Mouse (Mus musculus) 416B (cell line): ENCODE data around the gene Atg7.

Experiments used
- DNase-seq: peaks from one replicate; pipeline ENCODE4 v3.0.0; 2011; ENCODE audit warnings: low read depth

Atg7 gene

DNA sequence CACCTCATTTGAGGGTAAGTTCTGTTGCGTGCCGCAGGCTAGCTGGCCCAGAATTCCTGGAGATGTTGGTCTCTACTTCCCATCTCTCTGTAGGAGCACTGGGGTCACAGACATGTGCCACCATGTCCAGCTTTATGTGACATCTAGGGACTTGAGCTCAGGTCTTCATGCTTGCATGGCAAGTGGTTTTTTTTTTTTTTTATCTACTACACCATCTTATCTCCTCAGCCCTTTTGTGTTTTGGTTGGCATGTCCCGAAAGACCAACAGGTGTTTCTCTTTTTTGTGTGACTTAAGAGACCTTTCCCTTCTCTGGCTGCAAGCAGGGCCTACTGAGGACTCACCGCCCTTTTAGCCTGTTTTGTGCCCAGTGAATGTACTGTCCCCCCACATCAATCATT lies 213.6 kb downstream of the Atg7 start:
- DNase-seq = no peak

DNA sequence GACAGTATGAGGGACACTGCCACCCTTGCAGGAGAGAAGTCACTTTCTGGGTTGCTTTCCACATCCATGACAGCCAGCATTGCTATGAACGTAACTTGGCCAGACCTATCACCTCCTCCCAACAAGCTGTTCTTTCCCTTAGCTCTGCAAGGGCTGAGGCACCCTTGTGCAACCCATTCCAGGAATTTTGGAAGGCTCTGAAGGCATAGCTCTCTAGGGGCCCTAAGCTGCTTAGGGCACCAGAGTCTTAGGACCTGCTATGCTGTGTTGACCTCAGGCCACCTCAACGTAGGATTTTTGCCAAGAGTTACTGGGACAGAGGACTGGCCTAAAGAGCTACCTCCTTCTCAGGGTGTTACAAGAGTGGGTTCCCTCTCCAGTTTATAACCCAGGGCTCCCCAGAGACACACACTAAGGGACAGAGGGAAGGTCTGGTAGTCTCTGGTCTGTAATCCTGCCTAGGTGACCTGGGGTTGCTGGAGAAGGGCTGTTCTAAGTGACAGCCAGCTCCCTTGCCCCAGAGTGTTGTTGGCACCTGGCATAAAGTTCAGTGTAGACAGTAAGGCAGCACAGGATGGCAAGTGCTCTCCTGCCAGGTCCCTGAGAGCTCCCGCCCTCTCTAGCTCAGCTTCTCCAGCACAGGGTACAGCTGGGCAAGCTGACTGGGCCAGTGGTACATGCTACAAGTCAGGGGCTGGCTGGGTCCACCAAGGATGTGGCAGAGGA lies 215.3 kb downstream of the Atg7 start:
- DNase-seq = no peak

DNA sequence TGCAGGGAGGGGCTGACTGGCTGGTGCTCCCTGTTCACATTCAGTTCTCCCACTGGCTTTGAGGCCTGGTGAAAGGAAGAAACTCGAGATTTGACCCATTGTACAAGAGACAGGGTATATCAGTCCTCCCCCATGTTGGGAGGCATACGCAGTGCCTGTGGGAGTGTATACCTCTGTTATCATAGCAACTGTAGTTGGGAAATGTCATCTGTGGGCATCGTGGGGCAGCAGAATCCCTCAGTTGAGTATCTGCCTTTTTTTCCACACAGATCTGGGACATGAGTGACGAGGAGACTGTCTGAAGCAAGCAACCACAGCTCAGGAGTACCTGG lies 215.8 kb downstream of the Atg7 start:
- DNase-seq = no peak

DNA sequence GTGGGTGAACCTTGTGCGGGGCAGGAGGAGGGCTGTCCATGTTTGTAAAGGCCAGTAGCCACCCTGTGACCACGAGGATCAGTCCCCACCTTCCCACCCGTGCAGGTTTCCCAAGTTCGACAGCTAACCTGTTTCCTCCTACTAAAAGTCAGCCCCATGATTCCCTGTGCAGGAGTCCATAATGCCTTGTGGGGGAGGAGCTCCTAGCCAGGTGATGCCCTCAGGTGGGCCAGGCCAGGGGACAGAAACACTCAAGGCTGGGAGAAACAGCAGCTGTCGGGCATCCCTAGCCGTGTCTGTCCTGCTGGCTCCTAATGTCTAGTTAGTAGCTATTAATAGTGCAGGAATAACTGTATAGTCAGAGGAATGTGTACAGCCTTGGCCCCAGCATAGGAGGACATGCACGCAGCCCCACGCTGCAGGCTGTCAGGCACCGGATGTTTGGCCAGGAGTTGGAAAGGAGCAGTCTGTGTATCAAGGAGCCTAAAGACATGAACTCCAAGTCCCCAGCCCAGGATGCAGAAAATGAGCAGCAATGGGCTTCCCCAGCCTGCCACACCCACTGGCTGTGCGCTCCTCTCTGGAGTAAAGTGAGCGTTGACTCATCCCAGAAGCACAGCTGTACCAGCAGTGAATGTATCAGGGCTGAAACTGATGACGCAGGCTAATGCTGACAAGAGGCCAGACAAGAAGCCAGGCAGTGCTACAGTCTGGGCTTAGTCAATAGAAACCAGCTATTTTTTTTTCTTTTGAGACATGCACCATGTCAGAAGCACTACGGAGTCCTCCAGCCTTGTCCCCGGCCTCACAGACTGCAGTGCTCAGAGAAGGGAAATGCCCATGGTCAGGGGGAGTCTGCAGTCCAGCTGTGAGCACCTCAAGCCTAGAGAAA lies 218.0 kb downstream of the Atg7 start:
- no peak for DNase-seq

DNA sequence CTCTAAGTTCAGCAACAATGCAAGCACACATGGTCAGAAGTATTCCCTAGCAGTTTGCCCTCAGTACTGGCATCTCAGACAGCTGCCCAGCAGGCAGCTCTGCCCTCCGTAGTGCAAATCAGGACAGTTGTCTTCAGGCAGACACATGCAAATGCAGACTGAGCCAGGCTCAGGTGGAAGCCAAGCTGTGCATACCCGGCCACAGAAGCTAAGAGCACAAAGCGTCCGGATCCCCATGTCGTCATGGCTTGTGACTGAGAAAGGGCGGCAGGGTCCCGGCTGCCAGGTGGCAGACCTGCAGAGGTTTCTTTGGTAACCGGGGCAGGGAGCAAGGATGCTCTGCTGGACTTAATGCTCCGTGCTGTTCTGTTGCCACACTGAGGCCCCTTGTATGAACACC lies 218.7 kb downstream of the Atg7 start:
- DNase-seq = no peak

DNA sequence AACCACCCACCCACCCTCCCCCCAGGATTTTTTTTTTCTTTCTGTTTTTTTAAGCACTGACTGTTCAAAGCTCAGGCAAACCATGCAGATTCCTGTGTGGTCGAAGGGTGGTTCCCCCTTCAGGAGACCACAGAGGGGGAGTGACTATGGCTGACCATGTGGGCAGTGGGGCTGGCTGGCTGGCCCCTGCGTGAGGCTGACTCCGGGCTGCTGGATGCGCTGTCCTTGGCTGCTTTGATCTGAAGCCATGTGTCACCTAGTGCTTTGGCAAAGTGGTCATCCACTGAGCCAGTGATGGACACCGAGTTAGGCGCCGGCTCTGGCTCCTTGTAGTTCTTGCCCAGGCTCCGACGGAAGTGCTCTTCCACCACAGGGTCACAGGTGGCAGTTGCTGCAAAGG lies 219.1 kb downstream of the Atg7 start:
- no peak for DNase-seq

DNA sequence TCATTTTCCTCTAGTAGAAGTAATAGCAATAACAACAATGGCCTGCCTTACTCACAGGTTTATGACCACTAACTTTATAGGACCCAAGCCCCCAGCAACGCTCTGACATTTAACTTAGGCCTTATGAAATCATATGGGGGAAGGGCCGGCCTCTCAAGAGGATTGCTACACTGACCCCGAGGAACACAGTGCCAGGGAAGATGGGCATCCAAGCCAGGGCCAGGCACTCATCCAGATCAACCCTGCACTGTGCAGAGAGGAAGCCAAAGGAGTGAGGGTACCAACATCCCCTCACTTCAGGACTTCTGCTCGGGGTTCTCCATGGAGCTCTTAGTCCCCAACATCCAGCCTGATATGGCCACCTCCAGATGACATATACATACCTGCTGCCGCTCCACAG lies 220.6 kb downstream of the Atg7 start:
- no peak for DNase-seq

DNA sequence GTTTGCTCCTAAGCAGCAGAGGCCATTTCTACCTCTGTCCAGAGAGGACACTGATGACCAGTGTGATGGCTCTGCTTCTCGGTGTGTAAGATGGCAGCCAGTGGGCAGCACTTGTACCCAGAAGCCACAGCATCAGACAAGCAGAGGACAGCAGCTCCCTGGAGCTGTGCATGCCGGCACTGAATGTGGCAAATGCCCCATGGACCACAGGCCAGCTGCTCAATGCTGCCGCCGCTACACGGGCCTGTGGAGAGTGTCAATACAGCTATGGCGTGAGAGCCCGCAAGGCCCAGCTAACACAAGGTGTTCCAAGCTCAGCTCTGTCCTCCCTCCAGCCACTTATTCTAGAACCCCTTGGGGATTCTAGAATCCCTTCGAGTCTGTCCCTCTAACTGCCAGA lies 221.5 kb downstream of the Atg7 start:
- DNase-seq = no peak

DNA sequence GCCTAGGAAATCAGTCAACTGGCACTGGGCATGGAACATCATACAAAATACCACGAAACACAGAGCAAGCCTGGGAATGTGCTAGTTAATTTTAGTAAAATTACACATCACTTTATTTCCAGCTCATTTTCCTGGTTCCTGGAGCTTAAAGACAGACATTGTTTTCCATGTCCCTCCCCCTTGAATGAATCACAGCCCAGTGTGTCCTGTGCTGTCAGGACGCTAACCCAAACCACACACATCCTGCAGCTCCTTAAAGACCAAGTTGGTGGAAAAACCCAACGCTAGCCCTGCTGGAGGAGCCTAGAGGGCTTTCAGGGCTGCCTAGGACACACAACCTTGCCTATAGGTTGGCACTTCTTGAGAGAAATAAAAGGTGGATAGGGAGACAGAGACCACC lies 223.2 kb downstream of the Atg7 start:
- peak; percentile 48 for DNase-seq

DNA sequence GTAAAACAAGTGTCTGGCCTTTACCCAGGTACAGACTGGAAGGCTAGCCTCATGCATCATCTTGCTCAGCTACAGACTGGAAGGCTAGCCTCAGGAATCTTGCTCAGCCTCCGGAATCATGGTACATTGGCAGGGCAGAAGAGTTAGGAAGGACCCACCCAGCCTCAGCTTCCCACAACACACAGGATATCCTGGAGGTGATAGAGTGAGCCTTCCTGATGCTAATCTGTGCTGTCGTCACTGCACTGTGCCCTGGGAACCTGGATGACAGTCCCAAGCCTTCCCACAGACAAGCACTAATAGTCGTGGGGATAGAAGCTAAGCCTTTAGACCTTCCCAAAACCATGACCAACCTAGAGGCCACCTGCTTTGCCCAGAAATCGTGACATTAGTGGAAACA lies 223.7 kb downstream of the Atg7 start:
- no peak for DNase-seq

DNA sequence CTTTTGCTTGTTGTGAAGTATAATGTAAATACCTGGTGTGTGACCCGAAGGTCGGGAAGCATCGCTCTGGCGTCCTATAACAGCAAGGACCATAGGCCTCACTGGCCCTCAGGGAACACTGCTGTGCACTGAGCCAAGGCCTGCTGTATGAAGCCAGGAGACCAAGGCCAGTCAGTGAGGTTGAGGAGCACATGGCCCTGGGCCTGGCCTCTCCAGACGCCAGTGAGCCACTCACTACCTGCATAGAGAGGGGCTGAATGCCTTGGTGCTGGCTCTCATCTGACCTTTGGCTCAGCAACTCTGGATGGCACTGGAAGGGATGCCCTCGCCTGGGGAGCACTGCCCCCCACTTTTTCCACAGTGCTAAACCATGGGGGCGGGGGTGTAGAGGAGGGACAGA lies 225.8 kb downstream of the Atg7 start:
- no peak for DNase-seq

DNA sequence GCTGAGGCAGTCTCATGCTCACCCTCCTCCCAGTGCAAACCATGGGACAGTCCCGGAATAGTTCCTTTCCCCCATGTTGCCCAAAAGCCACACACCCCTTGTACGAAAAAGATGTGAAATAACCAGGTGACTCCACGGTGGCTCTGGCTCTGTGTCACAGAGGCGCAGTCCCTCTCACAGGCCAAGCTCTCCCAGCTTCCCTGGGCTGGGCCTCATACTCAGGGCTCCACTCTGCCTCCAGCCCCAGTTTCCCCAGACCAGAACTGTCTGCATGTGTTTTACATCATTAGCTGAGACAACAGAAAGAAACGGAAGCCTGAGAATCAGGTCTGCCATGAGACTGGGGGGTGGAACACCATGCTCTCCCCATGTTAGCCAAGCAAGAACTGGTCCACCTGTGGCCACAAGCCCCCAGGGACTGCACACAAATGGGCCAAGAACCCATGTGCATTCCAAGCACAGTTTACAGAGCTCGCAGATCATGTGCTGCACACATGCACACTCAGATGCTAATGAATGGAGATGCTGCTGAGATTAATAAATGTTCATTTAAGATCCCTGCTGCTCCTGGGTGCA lies 226.7 kb downstream of the Atg7 start:
- no peak for DNase-seq

DNA sequence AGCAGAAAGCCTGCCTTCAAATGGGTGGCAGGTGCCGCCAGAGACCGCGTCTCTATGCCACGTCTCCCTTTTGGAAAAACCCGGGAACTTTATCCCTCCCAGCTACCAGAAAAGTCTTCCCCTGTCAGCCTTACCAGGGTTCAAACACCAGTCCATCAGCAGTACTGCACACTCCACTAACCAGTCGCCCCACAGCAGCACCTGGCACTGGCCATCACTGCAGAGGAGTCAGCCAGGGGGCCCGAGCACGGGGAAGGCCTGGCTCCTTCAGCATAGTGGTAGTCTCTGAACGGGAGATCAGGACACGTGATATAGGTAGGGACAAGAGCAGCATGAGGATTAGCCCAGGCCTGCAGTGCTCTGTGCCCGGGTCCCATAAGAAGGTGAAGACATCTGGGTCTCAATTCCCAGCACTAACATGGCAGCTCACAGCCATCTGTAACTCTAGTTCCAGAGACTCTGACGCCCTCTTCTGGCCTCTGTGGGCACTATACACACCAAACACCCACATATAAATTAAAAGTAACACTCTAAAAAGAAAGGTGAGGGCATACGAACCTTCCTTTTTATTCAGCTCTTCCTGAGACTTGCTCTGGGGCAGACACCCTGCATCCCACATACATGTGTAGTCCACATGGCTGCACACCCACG lies 228.2 kb downstream of the Atg7 start:
- DNase-seq = no peak

DNA sequence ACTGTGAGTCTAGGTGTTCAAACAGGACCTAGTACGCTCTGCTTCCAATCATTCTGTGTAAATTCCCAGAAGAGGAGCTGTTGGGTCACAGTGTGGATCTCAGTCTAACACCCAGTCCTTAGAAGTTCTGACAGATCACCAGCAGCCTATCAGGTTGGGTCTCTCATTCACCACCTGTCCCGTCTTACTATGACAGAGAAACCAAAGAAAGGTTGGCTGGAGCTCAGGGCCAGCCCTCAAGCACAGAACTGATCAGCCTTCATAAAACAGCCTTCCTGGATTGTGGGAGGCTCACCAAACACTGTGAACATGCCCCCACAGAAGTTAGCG lies 230.9 kb downstream of the Atg7 start:
- no peak for DNase-seq

DNA sequence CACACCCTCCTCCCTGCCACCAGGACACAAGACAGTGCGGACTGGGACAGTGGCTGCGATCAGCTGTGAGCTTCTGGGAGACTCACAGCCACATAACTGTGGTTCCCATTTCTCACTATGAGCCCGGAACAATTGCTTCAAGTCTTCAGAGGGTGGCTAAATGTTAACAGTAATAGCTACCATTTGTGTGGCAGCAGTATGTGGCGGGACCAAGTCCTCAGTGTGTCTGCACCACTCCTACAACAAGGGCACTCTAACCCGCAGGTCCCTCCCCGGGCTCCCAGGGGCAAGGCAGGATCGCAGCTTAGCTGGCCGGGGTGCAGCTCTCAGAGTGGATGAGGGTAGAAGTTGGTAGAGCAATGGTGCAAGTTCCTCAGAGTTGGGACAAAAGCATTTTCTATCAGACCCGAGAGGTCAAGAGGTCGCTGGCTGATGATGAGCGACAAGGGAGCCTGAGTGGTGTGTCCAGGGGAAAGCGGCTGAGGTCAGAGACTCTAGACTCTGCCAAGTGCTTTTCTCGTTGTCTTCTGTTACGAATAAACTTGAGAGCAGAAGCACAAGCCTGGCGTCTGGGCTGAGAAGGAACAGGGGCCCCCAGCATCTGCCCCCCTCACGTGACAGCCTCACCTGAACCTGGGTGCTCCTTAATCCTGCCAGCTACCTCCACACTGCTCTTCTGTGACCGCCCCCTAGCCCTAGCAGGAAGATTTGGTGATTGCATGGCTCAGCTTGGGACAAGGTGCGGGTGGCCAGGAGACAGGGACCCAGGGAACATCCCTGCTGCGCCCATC lies 231.4 kb downstream of the Atg7 start:
- DNase-seq = peak; percentile 51

DNA sequence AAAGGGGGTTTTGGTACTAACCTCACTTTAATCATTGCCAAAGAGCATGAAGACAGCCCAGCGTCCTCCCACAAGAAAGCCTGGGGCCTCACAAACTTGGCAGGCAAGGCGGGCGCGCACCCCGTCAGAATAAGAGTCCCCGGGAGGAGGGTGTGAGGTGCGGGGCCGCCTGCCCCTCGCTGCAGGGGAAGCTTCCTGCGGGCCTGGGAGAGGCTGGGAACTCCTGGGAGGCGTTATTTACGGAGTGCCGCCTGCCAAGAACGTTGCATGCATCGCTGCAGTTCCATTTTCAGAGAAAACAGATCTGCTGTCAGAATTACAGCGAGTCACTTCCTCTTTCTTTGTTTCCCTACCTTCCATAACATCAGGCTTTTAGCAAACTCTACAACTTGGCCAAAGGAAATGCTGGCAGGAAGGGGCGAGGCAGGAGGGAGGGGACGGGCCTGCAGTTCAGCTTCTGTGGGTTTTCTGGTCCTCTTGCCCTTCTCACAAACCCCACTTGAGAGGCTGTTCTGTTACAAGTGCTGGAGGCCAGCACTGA lies 232.2 kb downstream of the Atg7 start:
- peak; percentile 96 for DNase-seq

DNA sequence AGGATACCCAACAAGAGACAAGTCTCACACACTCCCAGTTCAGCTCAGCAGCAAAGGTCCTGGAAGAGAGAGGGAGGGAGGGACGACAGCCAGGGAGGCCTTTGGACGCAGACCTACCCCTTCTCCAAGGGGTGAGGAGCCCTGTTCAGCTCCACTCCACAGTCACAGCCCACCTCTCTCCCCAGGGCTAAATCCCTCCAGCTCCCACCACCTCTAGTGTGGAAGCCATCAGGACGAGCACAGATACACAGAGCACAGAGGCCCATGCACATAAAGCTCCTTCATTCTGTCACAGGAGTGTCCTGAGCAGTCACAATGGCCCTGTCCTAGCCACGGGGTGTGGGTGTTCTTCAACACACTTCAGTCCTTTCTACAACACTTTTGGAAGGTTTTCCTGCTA lies 233.1 kb downstream of the Atg7 start:
- DNase-seq = no peak

DNA sequence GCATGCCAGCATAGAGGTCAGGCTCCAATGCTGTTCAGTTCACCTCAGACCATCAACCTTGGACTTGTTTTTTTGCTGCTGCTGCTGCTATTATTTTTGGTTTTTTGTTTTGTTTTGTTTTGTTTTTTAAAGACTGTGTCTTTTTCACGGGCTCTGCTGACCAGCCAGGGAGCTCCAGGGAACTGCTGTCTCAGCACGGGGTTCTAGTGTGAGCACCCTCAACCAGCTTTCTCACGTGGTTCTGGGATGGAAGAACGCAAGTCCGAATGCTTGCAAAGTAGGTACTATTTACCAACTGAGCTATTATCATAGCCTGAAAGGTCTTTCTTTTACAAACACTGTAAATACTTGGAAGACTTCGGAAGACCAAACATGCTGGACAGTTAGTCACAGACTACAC lies 233.6 kb downstream of the Atg7 start:
- no peak for DNase-seq

DNA sequence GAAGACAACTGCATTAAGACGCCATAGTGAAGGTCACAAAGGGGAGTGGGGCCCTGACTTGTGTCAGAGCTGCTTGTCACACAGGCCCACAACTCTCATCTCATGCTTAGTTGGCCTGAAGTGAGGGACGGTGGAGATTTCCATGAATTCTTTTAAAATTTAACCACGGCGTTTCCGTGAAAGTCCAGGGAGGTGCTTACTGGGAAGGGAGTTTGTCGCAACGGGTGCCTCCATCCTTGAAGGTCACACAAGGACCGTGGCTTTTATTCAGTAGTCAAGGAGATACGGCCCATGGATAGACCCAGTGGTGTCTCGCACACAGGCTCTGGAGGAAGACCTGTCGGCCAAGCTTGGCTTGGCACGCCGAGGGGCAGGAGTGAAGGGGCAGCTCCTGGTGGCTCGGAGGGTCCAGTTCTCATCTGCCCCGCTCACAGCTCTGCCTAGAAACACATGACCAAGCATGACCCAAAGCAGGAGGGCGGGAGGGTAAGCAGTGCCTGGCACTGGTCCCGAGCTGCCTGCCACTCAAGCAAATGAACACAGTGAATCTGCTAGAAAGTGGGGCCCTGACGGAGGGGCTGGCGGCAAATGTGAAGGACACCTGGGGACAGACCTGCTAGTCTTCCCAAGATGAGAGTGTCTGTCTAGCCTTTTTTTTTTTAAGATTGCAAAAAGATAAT lies 236.1 kb downstream of the Atg7 start:
- DNase-seq = no peak

DNA sequence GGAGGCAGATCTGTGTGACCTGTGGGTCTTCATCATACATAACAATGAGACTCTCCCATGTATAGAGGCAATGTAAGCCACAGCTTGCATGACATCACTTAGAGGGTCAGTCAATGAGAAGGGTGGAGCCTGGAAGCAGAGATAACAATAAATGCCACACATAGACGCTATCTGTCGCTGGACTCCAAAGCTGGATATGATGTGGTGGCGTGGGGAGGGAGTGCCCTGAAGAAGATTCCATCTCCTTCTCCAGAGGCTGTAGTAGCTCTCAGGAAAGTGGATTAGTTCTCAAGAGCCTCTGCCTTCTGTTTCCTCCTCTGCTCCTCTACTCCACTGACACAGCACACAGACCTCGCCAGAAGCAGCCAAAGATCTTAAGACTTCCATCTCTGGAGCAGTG lies 237.9 kb downstream of the Atg7 start:
- no peak for DNase-seq

DNA sequence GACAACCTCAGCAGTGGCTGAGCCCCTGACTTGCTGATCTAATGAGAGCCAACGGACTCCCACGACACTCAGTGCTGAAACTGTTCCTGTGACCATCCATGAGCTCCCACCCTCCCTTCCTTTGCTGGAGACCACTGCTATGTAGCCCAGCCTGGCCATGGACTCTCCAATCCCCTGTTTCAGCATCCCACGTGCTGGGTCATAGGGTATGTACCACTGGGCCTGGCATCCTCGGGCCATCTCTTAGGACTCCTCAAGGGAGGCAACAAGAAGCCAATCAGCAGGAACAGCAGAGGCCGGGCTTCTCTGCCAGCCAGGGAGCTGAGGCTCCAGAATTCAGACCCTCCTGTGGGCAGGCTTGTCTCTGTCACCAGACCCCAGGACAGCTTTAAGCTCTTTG lies 239.3 kb downstream of the Atg7 start:
- DNase-seq = no peak
